28 mouse cellular contexts compared by ENCODE assay signal in the genomic region with DNA sequence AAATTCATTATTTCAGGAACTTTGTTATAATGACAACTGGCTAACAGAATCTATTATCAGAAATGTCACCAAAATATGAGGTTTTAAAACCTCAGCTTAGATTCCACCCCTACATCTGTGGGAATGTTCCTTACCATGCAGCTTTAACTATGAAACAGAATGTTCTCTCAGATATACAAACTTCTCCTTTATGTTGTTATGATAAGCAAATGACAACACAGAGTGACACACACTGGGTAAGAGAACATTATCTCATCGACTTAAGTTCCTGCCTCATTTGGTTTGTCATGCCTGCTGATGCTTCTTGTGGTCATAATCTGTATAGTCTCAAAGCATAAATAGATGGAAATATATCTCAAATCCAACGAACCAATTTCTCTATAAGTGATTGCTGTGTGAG.
A peak's percentile ranks its signal among the peaks of the same experiment; 100 is the strongest.
DNase-seq lines count a peak whose midpoint lies in the region; ATAC-seq and TF ChIP-seq lines count a peak whose summit lies in the region.
"Had no signal": no experiment of that assay in that cellular context is flagged by ENCODE, and none has a peak within 500 bp of the region (broad histone marks: within the 10 kb centered on the region; RNA-seq: fewer than 3 reads in every experiment).

No protein-coding gene starts in this region.

- 78% methylated on average over 2 of the region's 2 CpGs for WGBS in liver, adult 2 months
- WGBS in liver, embryonic 11.5 days: 53% methylated on average over 2 of the region's 2 CpGs
- WGBS in macrophage (ENCODE audit: missing documents): 30% methylated on average over 2 of the region's 2 CpGs
- WGBS in midbrain, embryonic 14.5 days: 81% methylated on average over 2 of the region's 2 CpGs

- no peaks in the 10 kb centered on the region for H3K79me2 ChIP-seq in liver, adult 2 months (ENCODE audit: control insufficient read depth, insufficient read depth, low read length)
- no peaks in the 10 kb centered on the region for H3K79me2 ChIP-seq in macrophage (ENCODE audit: inconsistent target)

- H3K4me2 ChIP-seq in liver, embryonic 11.5 days: no peak overlapping the region
- no peak overlapping the region for H3K4me2 ChIP-seq in midbrain, embryonic 14.5 days (ENCODE audit: low read length)
- H3K4me2 ChIP-seq: forebrain, embryonic 15.5 days; heart, embryonic 15.5 days; hindbrain, embryonic 14.5 days; intestine, embryonic 15.5 days; kidney, embryonic 15.5 days; liver, embryonic 13.5 days; lung, embryonic 14.5 days; stomach, embryonic 15.5 days had no signal

- no peaks in the 10 kb centered on the region for H3K9me3 ChIP-seq in liver, embryonic 11.5 days (ENCODE audit: control insufficient read depth, low read length)
- no peaks in the 10 kb centered on the region for H3K9me3 ChIP-seq in midbrain, embryonic 14.5 days (ENCODE audit: control insufficient read depth, low read length)
- H3K9me3 ChIP-seq: embryonic facial prominence, embryonic 10.5 days; forebrain, embryonic 15.5 days; heart, embryonic 15.5 days; intestine, embryonic 15.5 days; kidney, embryonic 15.5 days; liver, embryonic 13.5 days; midbrain, embryonic 10.5 days; stomach, embryonic 15.5 days had no signal

- TF ChIP-seq POLR2A in liver, adult 2 months (IDR thresholded peaks at IDR 0.05; ENCODE audit: extremely low read depth, insufficient read depth, low read length): no peak

- H3K4me3 ChIP-seq in liver, adult 2 months (ENCODE audit: insufficient read depth, low read depth, low read length): no peak overlapping the region
- no peak overlapping the region for H3K4me3 ChIP-seq in liver, embryonic 11.5 days (ENCODE audit: low read depth, low read length)
- no peak overlapping the region for H3K4me3 ChIP-seq in macrophage (ENCODE audit: inconsistent target)
- H3K4me3 ChIP-seq in midbrain, embryonic 14.5 days (replicated peaks; ENCODE audit: low read depth, low read length): no peak overlapping the region
- H3K4me3 ChIP-seq: embryonic facial prominence, embryonic 10.5 days; forebrain, embryonic 15.5 days; heart, adult 2 months; heart, embryonic 15.5 days; intestine, embryonic 15.5 days; kidney, embryonic 15.5 days; liver, embryonic 13.5 days; midbrain, embryonic 10.5 days; stomach, embryonic 15.5 days had no signal

- H3K36me3 ChIP-seq in liver, adult 2 months (ENCODE audit: control insufficient read depth, insufficient read depth, low read length): no peaks in the 10 kb centered on the region
- no peaks in the 10 kb centered on the region for H3K36me3 ChIP-seq in liver, embryonic 11.5 days (ENCODE audit: control insufficient read depth, insufficient read depth, low read length)
- H3K36me3 ChIP-seq in macrophage (ENCODE audit: inconsistent target): no peaks in the 10 kb centered on the region
- H3K36me3 ChIP-seq in midbrain, embryonic 14.5 days (ENCODE audit: control insufficient read depth, insufficient read depth, low read length): 0 out of 2 replicates have a peak, but pooled peaks cover 4% of the 10 kb centered on the region
- H3K36me3 ChIP-seq: embryonic facial prominence, embryonic 10.5 days; forebrain, embryonic 15.5 days; heart, embryonic 15.5 days; intestine, embryonic 15.5 days; kidney, embryonic 15.5 days; liver, embryonic 13.5 days; midbrain, embryonic 10.5 days; stomach, embryonic 15.5 days had no signal

- no peaks in the 10 kb centered on the region for H3K27me3 ChIP-seq in liver, adult 2 months (ENCODE audit: control insufficient read depth, insufficient read depth, low read length)
- H3K27me3 ChIP-seq in liver, embryonic 11.5 days (replicated peaks; ENCODE audit: control insufficient read depth, insufficient read depth, low read length): no peaks in the 10 kb centered on the region
- no peaks in the 10 kb centered on the region for H3K27me3 ChIP-seq in midbrain, embryonic 14.5 days (ENCODE audit: control insufficient read depth, insufficient read depth, low read length)
- H3K27me3 ChIP-seq: forebrain, embryonic 15.5 days; heart, embryonic 15.5 days; intestine, embryonic 15.5 days; kidney, embryonic 15.5 days; liver, embryonic 13.5 days; stomach, embryonic 15.5 days had no signal

- no peak for ATAC-seq in liver, embryonic 11.5 days (replicated peaks; ENCODE audit: low FRiP score)
- peak; percentile 93 for ATAC-seq in neutrophil, adult 5-6 weeks (ENCODE audit: extremely low read depth, insufficient number of reproducible peaks, low FRiP score, poor library complexity, severe bottlenecking)
- no peak for ATAC-seq in midbrain, embryonic 14.5 days (ENCODE audit: low FRiP score, low TSS enrichment)
- ATAC-seq: forebrain, embryonic 15.5 days; intestine, embryonic 15.5 days had no signal

- H3K27ac ChIP-seq in liver, adult 2 months (replicated peaks; ENCODE audit: insufficient read depth, low read depth, low read length): no peak overlapping the region
- no peak overlapping the region for H3K27ac ChIP-seq in liver, embryonic 11.5 days (ENCODE audit: low read depth, low read length)
- H3K27ac ChIP-seq in macrophage: peak overlapping the region; percentile 33
- no peak overlapping the region for H3K27ac ChIP-seq in midbrain, embryonic 14.5 days (replicated peaks; ENCODE audit: low read depth, low read length)
- H3K27ac ChIP-seq: embryonic facial prominence, embryonic 10.5 days; forebrain, embryonic 15.5 days; heart, adult 2 months; heart, embryonic 15.5 days; hindbrain, embryonic 14.5 days; intestine, embryonic 15.5 days; kidney, embryonic 15.5 days; liver, embryonic 13.5 days; midbrain, embryonic 10.5 days; stomach, embryonic 15.5 days had no signal

- DNase-seq in liver, adult 2 months (ENCODE audit: extremely low read depth, low read depth, low spot score): peak; percentile 19
- DNase-seq in liver, embryonic 11.5 days (ENCODE audit: low spot score): no peak
- peak; percentile 62 for DNase-seq in MEL-GATA-1-ER (ENCODE audit: extremely low read depth, low read depth)
- DNase-seq in embryo, embryonic 11 days: no peak
- DNase-seq in right cerebral cortex, adult 18-20 months: no peak
- no peak for DNase-seq in midbrain, embryonic 14.5 days
- DNase-seq: adrenal gland, postnatal 14 days; cerebellum, adult 8-10 months; gastrocnemius, postnatal 14 days; heart, adult 2 months; heart, postnatal 36 days; kidney, postnatal 36 days; layer of hippocampus, postnatal 36 days; liver, embryonic 13.5 days; lung, embryonic 14.5 days; right cerebral cortex, postnatal 25 days; thymus, adult 18-20 months; thymus, postnatal 36 days had no signal

- TF ChIP-seq CTCF in liver, adult 2 months (IDR thresholded peaks at IDR 0.05; ENCODE audit: low read depth, low read length): no peak

- H3K4me1 ChIP-seq in liver, adult 2 months (ENCODE audit: control insufficient read depth, insufficient read depth, low read length): no peaks in the 10 kb centered on the region
- no peaks in the 10 kb centered on the region for H3K4me1 ChIP-seq in liver, embryonic 11.5 days (replicated peaks; ENCODE audit: control insufficient read depth, insufficient read depth, low read length)
- no peaks in the 10 kb centered on the region for H3K4me1 ChIP-seq in midbrain, embryonic 14.5 days (ENCODE audit: control insufficient read depth, insufficient read depth, low read length)
- H3K4me1 ChIP-seq: embryonic facial prominence, embryonic 10.5 days; forebrain, embryonic 15.5 days; heart, embryonic 15.5 days; intestine, embryonic 15.5 days; kidney, embryonic 15.5 days; liver, embryonic 13.5 days; stomach, embryonic 15.5 days had no signal

- no peak overlapping the region for H3K9ac ChIP-seq in liver, adult 2 months (ENCODE audit: low read depth, low read length)
- no peak overlapping the region for H3K9ac ChIP-seq in liver, embryonic 11.5 days (ENCODE audit: low read depth, low read length)
- H3K9ac ChIP-seq in midbrain, embryonic 14.5 days (replicated peaks; ENCODE audit: low read length): no peak overlapping the region
- H3K9ac ChIP-seq: forebrain, embryonic 15.5 days; heart, embryonic 15.5 days; hindbrain, embryonic 14.5 days; intestine, embryonic 15.5 days; kidney, embryonic 15.5 days; liver, embryonic 13.5 days; lung, embryonic 14.5 days; stomach, embryonic 15.5 days had no signal

Comparison
In these comparisons a context has a peak if more than half of its experiments do, and no peak if none do; other contexts are left out.
1. DNase-seq: peak in liver, adult 2 months (single experiment) and MEL-GATA-1-ER (single experiment); none in liver, embryonic 11.5 days (single experiment), embryo, embryonic 11 days (single experiment), right cerebral cortex, adult 18-20 months (single experiment) and midbrain, embryonic 14.5 days (single experiment).